In the genomic region with DNA sequence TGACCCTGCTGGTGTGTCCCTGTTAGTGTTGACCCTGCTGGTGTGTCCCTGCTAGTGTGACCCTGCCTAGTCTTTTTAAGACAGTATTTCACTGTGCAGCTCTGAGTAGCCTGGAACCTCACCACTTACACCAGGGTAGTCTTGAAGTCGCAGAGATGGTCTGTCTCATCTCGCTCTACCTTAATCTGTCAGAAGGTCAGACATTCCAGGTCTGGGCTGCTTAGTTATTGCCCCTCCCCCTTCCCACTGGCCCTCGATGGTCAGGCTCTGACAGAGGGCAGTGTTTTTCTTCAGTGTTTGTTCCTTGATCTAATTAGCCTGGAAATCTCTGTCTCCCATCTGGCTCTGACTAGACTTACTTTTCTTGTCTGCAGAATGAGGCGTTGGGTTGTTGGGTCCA, we compare ENCODE assay signal across 14 mouse cellular contexts.
DNase-seq lines count a peak whose midpoint lies in the region; ATAC-seq and TF ChIP-seq lines count a peak whose summit lies in the region.
"Had no signal": no experiment of that assay in that cellular context is flagged by ENCODE, and none has a peak within 500 bp of the region (broad histone marks: within the 10 kb centered on the region; RNA-seq: fewer than 3 reads in every experiment).

No protein-coding gene starts in this region.

- peak overlapping the region; percentile 42 for H3K27ac ChIP-seq in heart, embryonic 10.5 days
- no peak overlapping the region for H3K27ac ChIP-seq in lung, embryonic 14.5 days (ENCODE audit: low read depth)
- no peak overlapping the region for H3K27ac ChIP-seq in hindbrain, embryonic 14.5 days

- no peak overlapping the region for H3K9ac ChIP-seq in lung, embryonic 14.5 days
- no peak overlapping the region for H3K9ac ChIP-seq in hindbrain, embryonic 14.5 days

- H3K36me3 ChIP-seq in heart, embryonic 10.5 days = peaks cover 16% of the 10 kb centered on the region
- peaks cover 14% of the 10 kb centered on the region for H3K36me3 ChIP-seq in lung, embryonic 14.5 days (ENCODE audit: insufficient read depth)
- no peaks in the 10 kb centered on the region for H3K36me3 ChIP-seq in hindbrain, embryonic 14.5 days (replicated peaks; ENCODE audit: control insufficient read depth, insufficient read depth)

- no peak overlapping the region for H3K4me2 ChIP-seq in lung, embryonic 14.5 days
- no peak overlapping the region for H3K4me2 ChIP-seq in hindbrain, embryonic 14.5 days (replicated peaks)

- H3K4me1 ChIP-seq in heart, embryonic 10.5 days = peaks cover 74% of the 10 kb centered on the region
- peaks cover 34% of the 10 kb centered on the region for H3K4me1 ChIP-seq in lung, embryonic 14.5 days (ENCODE audit: insufficient read depth)
- H3K4me1 ChIP-seq in hindbrain, embryonic 14.5 days (replicated peaks; ENCODE audit: control insufficient read depth, insufficient read depth, low read length) = peaks cover 13% of the 10 kb centered on the region

- H3K27me3 ChIP-seq in heart, embryonic 10.5 days (ENCODE audit: insufficient read depth, poor library complexity, severe bottlenecking) = no peaks in the 10 kb centered on the region
- no peaks in the 10 kb centered on the region for H3K27me3 ChIP-seq in lung, embryonic 14.5 days (ENCODE audit: insufficient read depth, low read length)
- H3K27me3 ChIP-seq in hindbrain, embryonic 14.5 days (ENCODE audit: control insufficient read depth, insufficient read depth, low read length) = no peaks in the 10 kb centered on the region

- no peak for DNase-seq in heart, embryonic 10.5 days (ENCODE audit: low spot score)
- no peak for DNase-seq in heart, postnatal 25 days (ENCODE audit: low spot score)
- DNase-seq in lung, embryonic 14.5 days = no peak
- DNase-seq in lung, postnatal 10 days = no peak
- DNase-seq in embryo, embryonic 10.5 days (ENCODE audit: low spot score) = peak; percentile 39
- DNase-seq in hindbrain, embryonic 14.5 days (ENCODE audit: low spot score) = no peak
- no peak for DNase-seq in lung, postnatal 4 days
- DNase-seq in gastrocnemius, postnatal 10 days = no peak
- DNase-seq: B cell, adult 2 months; cerebellum, adult 11-12 months; gastrocnemius, postnatal 14 days; kidney, adult 18-20 months; right cerebral cortex, postnatal 14 days had no signal

- intact Hi-C loops in heart, postnatal 25 days (cut with DNase I) = loop anchor here (5.0 kb wide), 1 partner anchor 35 kb away; no protein-coding TSS in a partner anchor

- 0 out of 2 replicates have a peak, but pooled peaks have one; percentile 3 for ATAC-seq in lung, embryonic 14.5 days (ENCODE audit: insufficient read depth)
- ATAC-seq in hindbrain, embryonic 14.5 days (ENCODE audit: low FRiP score) = 0 out of 2 replicates have a peak, but pooled peaks have one; percentile 35
- ATAC-seq: forebrain, embryonic 14.5 days had no signal

- no peak overlapping the region for H3K4me3 ChIP-seq in heart, embryonic 10.5 days
- no peak overlapping the region for H3K4me3 ChIP-seq in lung, embryonic 14.5 days (ENCODE audit: low read depth, low read length)
- H3K4me3 ChIP-seq in hindbrain, embryonic 14.5 days (replicated peaks; ENCODE audit: low read length) = no peak overlapping the region

- 23% methylated on average over 4 of the region's 4 CpGs for WGBS in heart, embryonic 10.5 days
- 41% methylated on average over 4 of the region's 4 CpGs for WGBS in lung, embryonic 14.5 days
- WGBS in hindbrain, embryonic 14.5 days = 63% methylated on average over 4 of the region's 4 CpGs

- no peak for TF ChIP-seq CTCF in lung, embryonic 14.5 days (IDR thresholded peaks at IDR 0.05; ENCODE audit: low read depth)

- H3K9me3 ChIP-seq in heart, embryonic 10.5 days = no peaks in the 10 kb centered on the region
- no peaks in the 10 kb centered on the region for H3K9me3 ChIP-seq in lung, embryonic 14.5 days (ENCODE audit: low read depth, low read length)
- H3K9me3 ChIP-seq in hindbrain, embryonic 14.5 days (ENCODE audit: control insufficient read depth, low read length) = no peaks in the 10 kb centered on the region
